Mouse (Mus musculus) spleen, adult 18-20 months (tissue): Measurements from ENCODE around the gene Spag9.

Source experiments
- DNase-seq, 2 experiments: peaks; one replicate each; pipeline ENCODE4 v3.0.0; 2022; ENCODE audit warnings: mixed read lengths in 2 of 2

Spag9 gene

GRCm38 (mm10) chr11:94135581-94136001, 139.7 kb downstream of the Spag9 start:
- no peak for DNase-seq

- DNase-seq, result no peak
Measured at GRCm38 (mm10) chr11:94136656-94137055, 140.8 kb downstream of the Spag9 start.

- no peak for DNase-seq
Measured at GRCm38 (mm10) chr11:94137326-94138061, 141.6 kb downstream of the Spag9 start.

GRCm38 (mm10) chr11:94138411-94139231, 142.7 kb downstream of the Spag9 start:
- no peak for DNase-seq

- DNase-seq, result no peak
Measured at GRCm38 (mm10) chr11:94139232-94139620, 143.3 kb downstream of the Spag9 start.

DNA sequence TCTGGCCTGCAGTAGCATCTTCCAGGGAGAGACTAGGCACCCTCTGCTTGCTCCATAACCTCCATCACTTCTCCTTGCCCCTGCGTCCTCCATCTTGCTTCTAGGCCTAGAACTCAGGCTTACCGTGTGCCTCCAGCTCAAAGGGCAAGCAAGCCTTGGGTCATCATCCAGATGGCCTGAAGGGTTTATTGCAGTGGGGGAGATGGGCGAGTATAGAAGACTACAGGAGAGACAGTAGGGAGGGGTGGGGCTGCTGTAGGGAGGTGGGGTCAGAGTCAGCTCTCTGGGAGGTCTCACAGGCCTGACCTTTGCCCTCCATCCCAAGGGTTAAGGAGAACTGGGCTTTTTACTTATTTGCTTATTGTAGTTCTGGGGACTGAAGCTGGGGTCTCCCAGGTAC, 144.6 kb downstream of the Spag9 start:
- no peak for DNase-seq

DNA sequence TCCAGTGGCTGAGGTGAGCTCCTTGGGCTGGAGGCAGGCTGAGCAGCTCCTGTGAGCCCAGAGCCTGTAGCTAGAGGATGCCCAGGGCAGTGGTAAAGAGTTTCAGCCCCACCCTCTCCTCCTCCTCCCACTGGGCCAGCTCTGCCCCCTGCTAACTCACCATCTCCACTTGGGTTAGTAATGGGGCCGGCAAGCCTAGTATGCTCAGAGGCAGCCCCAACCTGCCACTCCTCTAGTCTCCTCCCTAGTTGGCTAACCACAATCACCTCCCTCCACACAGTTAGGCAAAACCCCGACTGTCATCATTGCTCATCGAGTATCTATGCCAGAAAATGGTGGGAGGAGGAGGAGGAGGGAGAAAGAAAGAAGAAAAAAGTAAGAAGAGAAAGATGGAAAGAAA, 145.7 kb downstream of the Spag9 start:
- no peak for DNase-seq

DNA sequence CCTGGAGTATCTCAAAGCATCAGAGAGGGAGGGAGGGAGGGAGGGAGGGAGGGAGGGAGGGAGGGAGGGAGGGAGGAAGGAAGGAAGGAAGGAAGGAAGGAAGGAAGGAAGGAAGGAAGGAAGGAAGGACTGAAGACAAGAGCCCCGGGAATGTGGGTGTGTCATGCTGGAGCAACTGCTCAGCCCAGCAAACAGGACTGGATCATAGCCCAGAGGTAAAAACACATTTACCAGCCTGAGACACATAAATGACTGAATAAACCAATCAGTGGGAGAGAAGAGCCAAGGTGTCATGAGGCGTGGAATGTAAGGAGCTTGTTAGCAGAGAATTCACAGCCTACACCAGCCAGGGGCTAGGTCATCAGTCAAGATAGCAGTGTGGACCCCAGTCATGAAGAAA, 147.4 kb downstream of the Spag9 start:
- no peak for DNase-seq

DNA sequence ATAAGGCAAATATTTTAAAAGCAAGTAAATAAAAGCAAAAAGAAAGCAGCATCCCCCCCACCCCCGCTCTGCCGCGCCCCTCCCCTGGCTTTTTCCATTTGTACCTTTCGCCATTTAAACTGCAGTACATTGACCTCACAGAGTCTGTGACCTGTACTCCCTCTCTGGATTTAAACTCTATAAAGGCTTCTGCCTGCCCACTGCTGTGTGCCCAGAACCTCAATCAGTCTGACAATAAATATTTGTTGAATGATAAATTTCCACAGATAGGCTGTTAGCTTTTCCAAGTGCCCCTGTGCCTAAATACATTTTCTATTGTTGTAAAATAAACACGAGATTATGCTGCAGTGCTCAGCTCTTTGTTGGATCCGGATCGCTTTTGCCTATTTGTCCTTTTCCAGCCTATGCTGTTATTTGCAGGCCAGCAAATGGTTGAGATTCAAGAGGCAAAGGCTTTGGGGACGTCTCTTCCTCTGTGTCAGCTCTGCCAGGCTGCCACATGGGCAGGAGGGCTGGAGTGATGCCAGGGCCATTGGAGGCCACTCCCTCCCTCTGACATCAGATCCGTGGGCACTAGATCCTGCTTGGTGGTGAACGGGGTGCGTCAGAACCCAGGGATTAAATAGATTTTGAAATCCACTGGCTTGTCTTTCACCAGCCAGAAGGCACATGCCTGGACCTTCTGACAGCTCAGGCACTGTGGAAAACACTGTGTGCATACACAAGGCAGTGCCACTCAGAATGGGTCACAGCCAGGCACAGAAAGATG, 149.1 kb downstream of the Spag9 start:
- DNase-seq, result no peak

GRCm38 (mm10) chr11:94146049-94146605, 150.2 kb downstream of the Spag9 start:
- DNase-seq, result no peak

DNA sequence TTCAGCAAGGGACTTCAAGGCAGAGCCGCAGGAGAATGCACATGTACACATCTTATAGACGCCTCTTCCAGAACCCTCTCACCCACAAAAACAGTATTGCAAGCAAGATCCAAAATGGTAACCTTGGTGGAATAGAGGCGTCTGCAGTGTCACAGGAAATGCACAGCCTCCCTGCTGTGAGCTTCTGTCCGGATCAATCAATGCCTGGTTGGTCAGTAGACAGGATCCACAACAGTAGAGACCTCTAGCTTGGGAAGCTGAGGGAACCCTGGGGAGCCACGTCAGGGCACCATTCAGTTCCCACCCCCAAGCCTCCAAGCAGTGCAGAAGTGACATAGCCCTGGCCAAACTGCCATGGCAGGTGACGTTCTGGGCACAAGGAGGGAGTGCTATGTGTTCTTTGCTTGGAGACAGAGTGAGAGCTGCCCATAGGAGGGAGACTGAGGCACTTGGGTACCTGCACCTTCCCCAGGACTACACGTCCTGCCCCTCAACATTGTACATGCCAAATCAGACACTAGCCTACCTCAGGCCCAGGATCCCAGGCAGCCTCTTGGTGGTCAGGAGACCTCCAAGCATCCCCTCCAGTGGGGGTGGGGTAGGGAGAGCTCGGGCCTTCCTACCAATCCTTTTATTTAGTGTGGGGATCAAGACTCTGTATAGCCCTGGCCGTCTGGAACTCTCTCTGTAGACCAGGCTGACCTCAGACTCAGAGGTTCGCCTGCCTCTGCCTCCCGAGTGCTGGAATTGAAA, 151.0 kb downstream of the Spag9 start:
- no peak for DNase-seq

DNA sequence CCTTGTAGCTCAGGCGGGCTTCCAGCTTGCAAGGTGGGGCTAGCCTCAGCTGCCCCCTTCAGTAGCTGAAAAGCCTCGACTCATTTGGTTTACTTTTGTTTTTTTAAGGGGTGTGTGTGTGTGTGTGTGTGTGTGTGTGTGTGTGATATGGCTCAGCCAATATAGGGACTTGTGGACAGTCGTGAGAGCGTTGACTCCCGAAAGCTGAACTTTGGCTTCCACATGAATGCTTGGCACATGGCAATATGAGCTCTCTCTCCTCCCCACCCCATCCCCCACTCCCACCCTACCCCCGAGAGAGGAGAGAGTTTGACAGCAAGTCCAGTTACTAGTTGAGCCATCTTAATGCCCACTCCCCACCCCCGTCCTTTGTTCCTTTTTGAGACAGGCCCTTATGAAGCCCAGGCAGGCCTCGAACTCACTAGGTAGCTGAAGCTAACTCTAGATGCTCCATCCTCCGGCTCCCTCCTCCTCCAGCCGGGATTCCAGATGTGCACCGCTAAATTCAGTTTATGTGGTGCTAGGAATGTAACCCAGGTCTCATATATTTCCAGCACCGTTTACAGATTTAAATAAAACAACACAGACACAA, 152.3 kb downstream of the Spag9 start:
- no peak for DNase-seq

GRCm38 (mm10) chr11:94148931-94149491, 153.1 kb downstream of the Spag9 start:
- DNase-seq, result no peak

DNA sequence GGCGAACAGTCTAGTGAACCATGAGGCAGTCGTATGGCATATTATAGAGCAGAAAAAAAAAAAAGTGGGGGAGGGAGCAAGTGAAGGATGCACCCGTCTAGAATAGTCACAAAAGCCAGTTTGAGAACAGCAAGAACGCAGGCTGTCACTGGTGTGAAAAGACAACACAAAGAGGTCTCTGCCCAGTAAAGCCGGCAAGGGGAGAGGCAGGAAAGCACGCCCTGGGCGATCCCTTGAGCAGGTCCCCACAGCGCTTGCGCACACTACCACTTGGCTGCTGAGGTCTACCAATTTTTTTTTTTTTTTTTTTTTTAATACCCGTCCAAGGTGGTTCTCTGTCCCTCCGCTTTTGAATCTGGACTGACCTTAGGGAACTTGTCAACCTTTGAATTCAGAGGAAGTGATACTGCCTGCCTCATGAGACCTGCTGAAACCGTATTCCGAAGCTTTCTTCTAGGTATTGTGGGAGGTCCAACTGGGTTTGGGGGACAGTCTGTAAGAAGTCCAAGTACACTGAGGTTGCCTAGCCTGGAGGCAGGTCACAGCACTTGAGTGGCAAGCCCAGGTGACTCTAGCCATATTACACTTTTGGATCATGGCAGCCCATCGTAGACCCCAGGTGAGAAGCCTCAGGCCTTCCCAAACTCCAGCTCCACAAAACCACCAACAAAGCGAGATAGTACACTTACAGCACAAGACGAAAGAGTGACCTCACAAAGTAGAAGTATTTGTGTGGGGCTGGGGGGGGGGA, 153.8 kb downstream of the Spag9 start:
- DNase-seq, result peak in 1 of 2 experiments; percentile 24

GRCm38 (mm10) chr11:94150519-94151470, 154.9 kb downstream of the Spag9 start:
- DNase-seq, result no peak

DNA sequence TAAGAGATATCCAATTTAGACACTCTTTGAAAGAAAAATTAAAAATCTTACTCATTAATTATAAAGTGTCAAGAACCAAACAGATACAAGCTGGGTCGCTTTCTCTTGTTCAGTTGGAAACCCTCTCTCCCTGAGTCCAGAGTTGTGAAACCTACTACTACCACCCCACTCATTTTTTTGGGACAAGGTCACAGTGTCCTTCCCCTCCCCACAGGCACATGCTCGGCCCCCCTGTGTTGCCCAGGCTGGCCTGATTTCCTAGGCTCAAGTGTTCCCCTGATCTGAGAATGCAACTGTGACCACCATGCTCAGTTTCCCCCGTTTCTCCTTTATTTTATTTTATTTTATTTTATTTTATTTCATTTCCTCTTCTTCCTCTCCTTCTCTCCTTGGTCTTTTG, 158.3 kb downstream of the Spag9 start:
- no peak for DNase-seq

DNA sequence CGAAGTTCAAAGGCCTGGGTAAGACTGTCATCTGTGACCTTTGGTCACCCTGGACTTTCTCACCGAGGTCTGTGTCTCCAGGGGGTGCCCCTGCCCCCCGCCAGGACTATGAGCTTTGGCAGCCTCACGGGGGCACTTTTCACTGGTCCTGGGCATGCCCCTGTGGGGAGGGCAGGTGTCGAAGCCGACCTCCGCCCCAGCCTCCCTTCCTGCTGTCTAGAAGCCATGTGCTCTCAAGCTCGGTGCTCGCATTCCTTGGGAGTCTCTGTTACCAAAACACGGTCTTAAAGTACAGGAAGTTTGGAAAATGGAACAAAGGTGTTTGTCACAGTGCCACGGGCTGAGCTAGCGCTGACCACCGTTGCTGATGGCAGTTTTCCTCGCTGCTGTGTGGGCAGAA, 162.6 kb downstream of the Spag9 start:
- DNase-seq, result no peak

DNA sequence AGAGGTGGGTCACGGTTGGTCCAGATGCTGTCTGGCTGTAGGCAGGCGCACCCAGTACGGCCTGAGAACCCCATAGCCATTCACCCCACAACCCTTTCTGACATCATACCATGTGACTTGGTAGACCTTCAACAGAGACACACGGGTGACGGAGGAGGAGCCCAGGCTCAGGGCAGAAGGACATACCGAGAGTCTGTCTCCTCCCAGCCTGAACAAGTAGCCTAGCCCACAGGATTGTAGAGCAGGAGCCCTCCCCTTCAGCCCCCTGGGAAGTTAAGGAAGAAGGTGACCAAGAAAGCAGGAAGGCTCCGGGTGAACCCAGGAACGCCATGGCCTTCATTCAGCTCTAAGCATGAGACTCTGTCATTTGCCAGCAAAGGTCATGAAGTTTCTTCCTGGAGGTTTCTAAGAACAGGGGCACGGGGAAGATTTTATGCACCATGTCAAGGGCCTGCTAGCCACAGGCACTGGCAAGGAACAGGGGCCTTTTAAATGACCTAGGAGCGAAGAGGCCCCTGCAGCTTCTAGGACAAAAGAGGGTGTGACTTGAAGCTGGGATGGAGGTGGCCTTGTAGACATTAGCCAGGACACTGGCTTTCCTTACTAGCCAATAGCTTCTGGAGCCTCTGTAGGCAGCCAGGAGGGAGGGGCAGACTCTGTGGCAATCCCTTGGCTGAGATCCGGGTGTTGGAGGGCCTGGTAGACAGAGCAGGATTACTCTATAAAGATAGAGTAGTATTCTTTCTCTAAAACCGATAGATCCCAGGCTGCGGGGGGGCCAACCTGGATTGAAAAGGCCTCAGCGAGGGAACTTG, 163.4 kb downstream of the Spag9 start:
- DNase-seq, result no peak
